Mouse (Mus musculus) neutrophil, adult 83 days (primary cell): Measurements from ENCODE around the gene Strbp. TPM values are rescaled to one million over a fixed set of nuclear protein-coding genes. Genes with fewer than 3 reads are reported as not detected.

Experiments
- total RNA-seq, 2 experiments: library from RNA; stranded (reverse); gene quantifications; one replicate each; pipeline ENCODE4 v1.2.4; 2023

Strbp gene
- 10 to 100 TPM; 18.3 to 18.7 TPM for total RNA-seq

DNA sequence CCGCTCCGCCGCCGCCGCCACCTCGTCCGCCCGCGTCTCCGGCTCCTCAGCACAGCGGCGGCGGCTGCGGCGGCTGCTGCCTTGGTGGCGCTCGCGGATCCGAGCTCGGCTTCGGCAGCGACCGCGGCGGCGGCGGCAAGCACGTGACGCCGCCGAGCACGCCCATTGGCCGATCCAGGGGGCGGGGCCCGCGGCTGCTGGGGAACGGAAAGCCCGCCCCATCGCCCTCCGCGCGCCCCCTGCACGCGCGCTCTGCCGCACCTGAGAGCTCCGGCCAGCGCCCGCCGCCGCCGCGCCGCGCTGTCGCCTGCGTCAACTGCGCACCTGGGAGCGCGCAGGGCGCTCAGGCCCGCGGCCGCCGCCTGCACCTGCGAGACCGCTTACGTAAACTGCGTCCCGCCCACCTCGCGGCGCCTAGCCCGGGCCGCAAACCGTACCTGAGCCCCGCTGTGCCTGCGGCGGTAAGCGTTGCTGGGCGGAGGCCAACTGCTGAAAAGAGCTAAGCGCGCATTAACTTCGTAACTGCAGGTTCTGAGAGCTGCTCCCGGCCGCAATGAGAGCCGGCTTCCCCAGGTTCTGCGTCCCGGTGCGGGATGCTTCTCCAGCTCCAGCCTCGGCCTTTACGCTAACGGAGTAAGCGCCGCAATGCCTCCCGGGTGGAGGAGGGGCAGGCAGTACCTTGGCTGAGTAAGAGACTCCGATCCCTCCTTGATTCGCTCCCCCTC lies at the start of gene Strbp:
Strbp (minus strand) TSS at position 630 of the 725 bp plus-strand sequence.

DNA sequence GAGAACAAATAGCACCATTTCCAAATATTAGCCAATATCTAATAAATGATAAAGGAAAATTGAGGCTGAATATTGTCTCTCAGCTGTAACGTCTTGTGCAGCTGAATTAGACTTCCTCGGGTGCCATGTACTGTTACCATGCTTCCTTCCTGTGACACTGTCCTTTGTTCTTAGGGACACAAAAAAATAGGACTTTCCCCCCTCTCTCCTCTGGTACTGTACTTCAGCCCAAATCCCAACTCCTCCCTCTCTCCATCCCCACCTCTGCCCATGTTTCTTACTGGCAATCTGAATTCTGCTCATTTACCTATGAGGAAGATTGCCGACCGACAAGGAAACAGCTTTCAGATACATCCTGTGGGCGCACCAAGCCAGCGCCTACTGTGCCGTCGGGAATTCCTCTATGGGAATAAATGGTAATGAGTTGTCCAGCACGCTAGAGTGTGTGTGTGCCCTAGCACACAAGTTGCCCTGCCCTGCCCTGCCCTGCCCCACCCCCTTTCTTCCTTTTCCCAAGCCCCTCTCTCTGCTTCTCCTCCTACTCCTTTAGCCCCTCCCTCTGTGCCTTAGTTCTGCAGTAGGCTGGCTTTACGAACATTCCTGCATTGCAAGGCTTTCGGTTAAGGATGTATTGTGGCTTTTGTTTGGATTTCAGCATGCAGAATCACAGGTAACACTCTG lies 187.5 kb downstream of the Strbp start, which contains the start of gene Gpr21:
Gpr21 (plus strand) TSS at position 303 of the 681 bp plus-strand sequence.

DNA sequence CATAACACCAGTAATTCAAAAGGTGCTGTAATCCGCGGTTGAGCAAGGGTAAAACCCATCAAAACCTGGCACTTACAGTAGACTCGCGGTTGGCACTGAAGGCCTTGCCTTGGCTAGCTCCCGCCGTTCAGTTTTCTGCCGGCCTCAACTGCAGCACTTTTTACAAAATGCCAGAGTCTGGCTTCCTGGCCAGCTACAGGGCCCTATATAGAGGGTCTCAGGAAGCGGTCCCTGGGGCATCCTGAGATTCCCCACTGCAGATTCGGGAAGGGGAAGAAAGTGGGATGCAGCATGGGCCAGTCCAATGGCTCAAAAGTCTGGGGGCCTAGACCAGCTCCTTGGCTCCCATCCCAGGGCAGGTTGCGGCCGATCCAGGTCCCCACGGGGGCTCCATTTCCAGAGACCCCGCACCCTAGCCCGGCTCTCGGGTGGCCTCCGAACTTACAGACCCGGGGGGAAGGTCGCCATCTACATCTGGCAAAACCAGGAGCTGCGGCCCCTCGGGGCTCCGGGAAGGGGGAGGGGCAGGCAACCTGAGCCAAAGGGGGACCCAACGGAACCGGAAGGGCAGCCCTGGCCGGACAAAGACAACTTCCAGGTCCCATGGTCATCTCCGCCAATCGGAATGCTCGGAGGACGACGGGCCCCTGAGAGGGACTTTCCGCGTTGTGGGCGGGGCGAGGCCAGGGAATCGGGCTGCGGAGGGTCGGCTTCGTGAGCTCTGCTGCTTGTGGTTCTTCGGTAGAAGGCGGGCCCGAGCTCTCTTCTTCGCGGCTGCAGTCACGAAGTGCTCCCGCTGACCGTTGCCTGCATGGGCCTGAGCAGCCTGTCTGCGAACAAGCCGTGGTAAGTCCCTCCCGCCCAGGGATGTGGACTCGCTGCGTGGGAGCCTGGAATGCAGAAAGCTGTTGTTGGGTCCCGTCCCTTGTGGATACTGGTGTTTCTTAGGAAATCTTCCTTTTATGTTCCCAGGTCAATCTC lies 260.8 kb downstream of the Strbp start, which contains the start of the genes Zbtb26, Zbtb6 and Rabgap1:
Zbtb26 (minus strand) TSS at position 525 of the 981 bp plus-strand sequence.
Zbtb6 (minus strand) TSS at position 561 of the 981 bp plus-strand sequence.
Rabgap1 (plus strand) TSS at position 669 of the 981 bp plus-strand sequence.

Other genes with a start within 250 kb of the Strbp start
- 1 to 10 TPM; 1.5 to 2.0 TPM for gene Gpr21, start 187.5 kb downstream of the Strbp start, total RNA-seq
- not detected for gene Crb2, start 72.4 kb upstream of the Strbp start, total RNA-seq